Mouse (Mus musculus) bone marrow macrophage, adult 2 months (primary cell): Measurements from ENCODE around the gene Card10.

Source experiments
- CTCF ChIP-seq: IDR thresholded peaks from 2 replicates; pipeline ENCODE4 v1.5.1; 2012; ENCODE audit warnings: low read depth, mild to moderate bottlenecking, low read length, moderate library complexity
- POLR2A ChIP-seq: IDR thresholded peaks from 2 replicates; pipeline ENCODE4 v1.6.1; 2012; ENCODE audit warnings: mild to moderate bottlenecking, low read depth, low read length, borderline replicate concordance

DNA sequence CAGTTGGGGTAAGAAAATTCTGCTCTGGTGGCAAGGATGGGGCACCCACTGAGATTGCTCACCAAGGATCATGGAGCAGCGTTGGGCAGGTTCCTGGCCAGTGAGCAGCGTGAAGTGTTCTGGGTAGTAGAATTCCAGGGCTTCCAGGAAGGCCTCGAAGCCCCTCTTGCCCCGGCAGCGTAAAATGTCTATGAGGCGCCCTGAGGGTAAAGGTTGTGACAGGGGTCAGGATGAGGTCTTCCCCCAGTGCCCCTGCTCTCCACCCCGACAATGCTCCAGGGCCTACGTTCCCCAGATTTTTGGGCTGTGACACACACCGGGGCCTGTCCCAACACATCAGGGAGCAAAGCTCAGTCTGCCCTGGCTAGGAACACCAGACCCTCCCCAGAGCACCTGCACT, 1.3 kb downstream of the Card10 start:
- no peak for TF ChIP-seq CTCF
- no peak for TF ChIP-seq POLR2A
